Mouse (Mus musculus) midbrain, embryonic 16.5 days (tissue): ENCODE measurements around the gene Clybl. TPM values are rescaled to one million over a fixed set of nuclear protein-coding genes. Genes with fewer than 3 reads are reported as not detected.

Experiments used
- ATAC-seq: fragments of 200-750 bp; cut with Nextera tagmentation; 2 replicates; pipeline ENCODE4 v1.8.0; 2017; ENCODE audit warnings: moderate TSS enrichment
- H3K27ac ChIP-seq: fragments of 300-500 bp; sonication (generic); 2 replicates; pipeline ENCODE4 v1.5.1; 2014; ENCODE audit warnings: mild to moderate bottlenecking, low read length, mixed read lengths
- H3K27me3 ChIP-seq: fragments of 300-500 bp; sonication (generic); 2 replicates; pipeline ENCODE4 v1.6.1; 2014; ENCODE audit warnings: low read depth, low read length, mixed read lengths; ENCODE audit not compliant: control insufficient read depth, insufficient read depth
- H3K36me3 ChIP-seq: fragments of 300-500 bp; sonication (generic); 2 replicates; pipeline ENCODE4 v1.6.1; 2014; ENCODE audit warnings: mild to moderate bottlenecking, low read length, moderate library complexity, mixed read lengths; ENCODE audit not compliant: control insufficient read depth, insufficient read depth
- H3K4me1 ChIP-seq: fragments of 300-500 bp; sonication (generic); 2 replicates; pipeline ENCODE4 v1.6.1; 2014; ENCODE audit warnings: mild to moderate bottlenecking, low read length, mixed read lengths; ENCODE audit not compliant: control insufficient read depth, insufficient read depth
- H3K4me2 ChIP-seq: fragments of 300-500 bp; sonication (generic); 2 replicates; pipeline ENCODE4 v1.6.1; 2014; ENCODE audit warnings: mild to moderate bottlenecking, low read length, mixed read lengths
- H3K4me3 ChIP-seq: fragments of 300-500 bp; sonication (generic); 2 replicates; pipeline ENCODE4 v1.5.1; 2014; ENCODE audit warnings: low read depth, mild to moderate bottlenecking, low read length, moderate library complexity, mixed read lengths
- H3K9ac ChIP-seq: fragments of 300-500 bp; sonication (generic); 2 replicates; pipeline ENCODE4 v1.6.1; 2014; ENCODE audit warnings: low read depth, low read length, mixed read lengths
- H3K9me3 ChIP-seq: fragments of 300-500 bp; sonication (generic); replicated peaks from 2 replicates; pipeline ENCODE4 v1.6.1; 2014; ENCODE audit warnings: mild to moderate bottlenecking, low read length, mixed read lengths; ENCODE audit not compliant: control insufficient read depth, poor library complexity, severe bottlenecking
- WGBS: fragments of 180-500 bp; shearing (Covaris S2); extraction: QIAGEN DNeasy Blood & Tissue Kit; methylation state at CpG from one replicate; pipeline ENCODE4 v1.1.7; 2014; 5-methylcytosine and 5-hydroxymethylcytosine counted together
- polyA plus RNA-seq: library from polyadenylated mRNA; unstranded; fragments of >200 nt; fragmentation: Nextera tagmentation; extraction: Ambion mirVana; gene quantifications from 2 replicates; pipeline ENCODE4 v1.2.1, GENCODE M21; 2015

Clybl gene
- polyA plus RNA-seq, 1 experiment from 2014 or later = 17.2 TPM

DNA sequence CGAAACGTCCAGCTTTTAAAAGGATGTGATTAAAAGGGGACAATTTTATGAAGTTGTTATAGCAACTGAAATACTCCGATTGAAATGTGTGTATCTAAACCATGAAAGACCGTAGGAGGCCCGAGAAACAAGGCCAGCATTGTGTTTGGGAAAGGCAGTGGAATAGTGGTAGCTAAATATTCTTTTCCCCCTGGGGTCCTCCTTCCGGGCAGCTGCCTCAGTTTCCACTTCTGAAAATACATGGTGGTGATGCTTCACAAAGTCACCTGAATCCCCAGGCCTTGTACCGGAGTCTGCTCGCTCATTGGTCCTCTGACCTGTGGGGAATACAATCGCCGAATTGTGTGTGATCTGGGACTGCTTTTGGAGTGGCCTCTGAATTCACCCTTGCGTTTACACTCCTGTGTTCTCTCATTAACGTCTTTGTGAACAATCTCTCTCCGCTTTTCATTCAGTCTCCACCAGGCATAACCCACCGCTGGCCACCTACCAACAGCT lies 46.0 kb downstream of the Clybl start:
- Histone ChIP-seq H3K4me3 (no peak overlapping the region), H3K9me3 (no peaks in the 10 kb centered on the region), H3K4me1 (no peaks in the 10 kb centered on the region; the same call in 1 of the 2 replicates), H3K36me3 (no peaks in the 10 kb centered on the region), H3K4me2 (no peak overlapping the region), H3K27ac (peak overlapping the region; percentile 62), H3K9ac (no peak overlapping the region), H3K27me3 (peaks cover 39% of the 10 kb centered on the region)
- no peak for ATAC-seq
- 11% methylated on average over 14 of the region's 14 CpGs for WGBS

DNA sequence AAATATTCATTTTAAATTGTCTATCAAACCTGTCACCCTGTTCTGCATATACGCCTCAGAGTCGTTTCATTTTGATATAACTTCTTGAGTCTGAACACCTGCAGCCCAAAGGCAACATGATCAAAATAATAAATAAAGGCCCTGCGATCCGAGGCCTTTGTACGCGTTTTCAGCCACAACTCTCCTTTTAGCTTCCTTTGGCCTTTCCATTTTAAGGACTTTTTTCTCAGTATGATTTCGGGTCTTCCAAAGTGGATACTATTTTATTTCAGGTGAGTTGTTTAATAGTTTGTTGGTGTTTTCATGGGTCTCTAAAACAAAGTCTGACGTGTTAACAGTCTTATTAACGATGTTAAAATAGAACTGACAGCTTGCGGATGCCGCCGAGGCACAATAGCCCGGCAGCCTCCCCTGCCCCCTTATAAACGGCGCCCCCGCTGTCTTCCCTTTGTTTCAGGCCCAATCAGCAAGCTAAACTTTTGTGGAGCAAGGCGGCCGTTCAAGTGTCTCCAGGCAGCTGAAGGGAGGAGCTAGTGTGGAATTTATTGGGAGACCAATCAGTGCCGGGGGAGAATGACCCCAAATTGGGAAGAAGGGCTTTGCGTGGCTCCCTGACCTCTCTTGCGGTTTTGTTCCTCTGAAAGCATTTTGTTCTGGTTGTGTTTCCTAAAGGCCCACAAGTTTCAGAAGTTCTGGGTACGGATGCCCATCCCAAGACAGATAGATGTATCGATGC lies 47.5 kb downstream of the Clybl start:
- Histone ChIP-seq H3K27ac (peak overlapping the region; percentile 32; the same call in 1 of the 2 replicates), H3K36me3 (no peaks in the 10 kb centered on the region), H3K9ac (no peak overlapping the region), H3K4me1 (no peaks in the 10 kb centered on the region; the same call in 1 of the 2 replicates), H3K9me3 (no peaks in the 10 kb centered on the region), H3K4me2 (no peak overlapping the region), H3K27me3 (peaks cover 51% of the 10 kb centered on the region), H3K4me3 (no peak overlapping the region)
- 8% methylated on average over 23 of the region's 23 CpGs for WGBS
- no peak for ATAC-seq

DNA sequence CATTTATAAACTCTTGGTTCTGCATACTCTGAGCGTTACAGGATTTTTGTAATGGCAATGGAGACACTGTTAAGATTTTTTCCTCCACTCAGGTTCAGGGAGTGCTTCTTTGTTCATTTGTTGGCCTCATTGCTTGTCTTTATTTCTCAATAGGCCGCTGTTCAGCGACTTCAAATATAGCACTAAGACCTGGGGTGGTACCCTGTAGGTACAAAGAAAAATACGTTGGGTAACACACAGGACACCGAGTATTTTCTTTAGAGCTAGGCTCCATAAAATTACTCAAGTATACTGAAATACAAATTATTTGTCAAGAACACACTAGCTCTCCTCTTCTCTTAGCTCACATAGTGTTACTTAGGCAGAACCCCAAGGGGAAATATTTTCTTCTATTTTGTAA lies 48.5 kb downstream of the Clybl start:
- no peak overlapping the region for H3K4me3 ChIP-seq
- no peak overlapping the region for H3K9ac ChIP-seq
- H3K27ac ChIP-seq = peak overlapping the region; percentile 24; the same call in 1 of the 2 replicates
- H3K9me3 ChIP-seq = no peaks in the 10 kb centered on the region
- 42% methylated on average over 5 of the region's 5 CpGs for whole genome bisulfite sequencing
- no peak overlapping the region for H3K4me2 ChIP-seq
- ATAC-seq = no peak
- H3K27me3 ChIP-seq = peaks cover 51% of the 10 kb centered on the region
- no peaks in the 10 kb centered on the region for H3K36me3 ChIP-seq
- no peaks in the 10 kb centered on the region; the same call in 1 of the 2 replicates for H3K4me1 ChIP-seq

GRCm38 (mm10) chr14:122230621-122231025 lies 49.1 kb downstream of the Clybl start:
- Histone ChIP-seq H3K9ac (no peak overlapping the region), H3K27me3 (peaks cover 46% of the 10 kb centered on the region)
- 10% methylated on average over 14 of the region's 14 CpGs for WGBS

DNA sequence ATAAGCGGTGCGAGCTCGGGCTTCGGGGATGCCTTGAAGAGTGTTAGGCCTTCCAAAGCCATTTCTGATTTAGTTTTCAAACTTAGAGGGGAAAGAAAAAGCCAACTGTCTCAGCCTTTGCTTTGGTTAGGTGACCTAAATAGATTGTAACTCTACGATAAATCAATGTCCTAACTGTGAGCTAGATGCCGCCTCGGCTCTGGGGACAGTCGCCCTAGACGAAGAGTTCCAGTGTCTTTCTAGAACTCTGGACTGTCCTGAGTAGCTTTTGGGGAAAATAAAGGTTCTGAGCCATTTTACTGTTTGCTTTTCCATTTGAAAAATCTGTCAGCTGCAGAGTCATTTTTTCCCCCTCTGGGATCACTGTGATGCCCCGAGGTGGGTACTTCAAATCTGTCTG lies 49.6 kb downstream of the Clybl start:
- no peak for ATAC-seq
- 28% methylated on average over 10 of the region's 10 CpGs for WGBS
- H3K4me2 ChIP-seq = peak overlapping the region; percentile 15; the same call in 1 of the 2 replicates
- peaks cover 43% of the 10 kb centered on the region for H3K27me3 ChIP-seq
- H3K9me3 ChIP-seq = no peaks in the 10 kb centered on the region
- no peaks in the 10 kb centered on the region for H3K36me3 ChIP-seq
- no peaks in the 10 kb centered on the region; the same call in 1 of the 2 replicates for H3K4me1 ChIP-seq
- H3K27ac ChIP-seq = no peak overlapping the region
- H3K9ac ChIP-seq = no peak overlapping the region
- no peak overlapping the region for H3K4me3 ChIP-seq

More at GRCm38 (mm10) chr14:122230621-122231025, 49.1 kb downstream of the Clybl start:
- Histone ChIP-seq H3K4me1 (no peaks in the 10 kb centered on the region; the same call in 1 of the 2 replicates), H3K27ac (peak overlapping the region; percentile 29; the same call in 1 of the 2 replicates), H3K36me3 (no peaks in the 10 kb centered on the region), H3K4me3 (no peak overlapping the region), H3K4me2 (peak overlapping the region; percentile 15; the same call in 1 of the 2 replicates), H3K9me3 (no peaks in the 10 kb centered on the region)
- ATAC-seq = peak; percentile 76

DNA sequence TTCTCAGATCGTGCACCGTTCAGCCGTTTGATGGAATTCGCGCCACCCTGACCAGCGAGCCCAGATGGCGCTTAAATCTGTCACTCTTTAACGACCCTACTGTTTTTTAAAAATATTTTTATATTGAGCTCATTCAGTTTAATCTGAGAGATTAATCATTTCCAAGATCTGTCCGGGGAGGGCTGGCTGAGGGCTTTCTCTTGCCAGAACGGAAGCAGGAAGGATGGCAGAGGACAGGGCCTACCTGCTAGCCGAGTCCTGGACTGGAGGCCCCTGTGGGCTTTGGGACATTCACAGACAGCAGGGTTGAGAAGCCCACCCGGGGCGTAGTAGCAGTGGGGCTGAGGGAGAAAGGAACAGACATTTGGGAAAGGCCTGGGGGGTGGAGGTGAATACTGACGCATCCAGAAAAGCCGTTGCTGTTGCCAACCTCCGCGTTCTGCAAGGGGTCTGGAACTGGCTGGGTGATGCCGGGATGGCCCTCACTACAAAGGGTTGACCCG lies 51.8 kb downstream of the Clybl start:
- Histone ChIP-seq H3K4me1 (no peaks in the 10 kb centered on the region), H3K27me3 (peaks cover 38% of the 10 kb centered on the region), H3K9ac (no peak overlapping the region), H3K27ac (no peak overlapping the region), H3K36me3 (no peaks in the 10 kb centered on the region), H3K4me2 (no peak overlapping the region), H3K9me3 (no peaks in the 10 kb centered on the region), H3K4me3 (no peak overlapping the region)
- ATAC-seq = no peak
- 80% methylated on average over 19 of the region's 19 CpGs for WGBS

DNA sequence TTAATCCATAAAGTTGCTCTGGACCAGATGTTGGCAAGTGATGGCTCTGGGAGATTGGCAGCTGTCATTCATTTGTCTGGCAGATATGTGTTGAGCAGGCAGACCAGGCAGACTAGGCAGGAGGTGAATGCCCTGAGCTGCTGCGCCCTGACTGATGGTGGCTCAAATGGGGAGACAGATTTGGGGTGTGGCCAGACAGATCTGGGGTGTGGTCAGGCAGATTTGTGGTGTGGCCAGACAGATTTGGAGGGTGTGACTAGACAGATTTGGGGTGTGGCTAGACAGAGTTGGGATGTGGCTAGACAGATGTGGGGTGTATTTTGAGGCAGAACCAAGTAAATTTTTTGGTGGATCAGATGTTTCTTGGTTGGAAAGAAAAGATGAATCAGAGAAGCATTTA lies 62.4 kb downstream of the Clybl start:
- no peak overlapping the region for H3K27ac ChIP-seq
- no peak overlapping the region for H3K4me2 ChIP-seq
- no peaks in the 10 kb centered on the region for H3K9me3 ChIP-seq
- no peak overlapping the region for H3K9ac ChIP-seq
- no peaks in the 10 kb centered on the region for H3K36me3 ChIP-seq
- 91% methylated on average over 1 of the region's 1 CpGs for WGBS
- no peak overlapping the region for H3K4me3 ChIP-seq
- no peaks in the 10 kb centered on the region for H3K4me1 ChIP-seq
- no peak for ATAC-seq
- H3K27me3 ChIP-seq = no peaks in the 10 kb centered on the region

DNA sequence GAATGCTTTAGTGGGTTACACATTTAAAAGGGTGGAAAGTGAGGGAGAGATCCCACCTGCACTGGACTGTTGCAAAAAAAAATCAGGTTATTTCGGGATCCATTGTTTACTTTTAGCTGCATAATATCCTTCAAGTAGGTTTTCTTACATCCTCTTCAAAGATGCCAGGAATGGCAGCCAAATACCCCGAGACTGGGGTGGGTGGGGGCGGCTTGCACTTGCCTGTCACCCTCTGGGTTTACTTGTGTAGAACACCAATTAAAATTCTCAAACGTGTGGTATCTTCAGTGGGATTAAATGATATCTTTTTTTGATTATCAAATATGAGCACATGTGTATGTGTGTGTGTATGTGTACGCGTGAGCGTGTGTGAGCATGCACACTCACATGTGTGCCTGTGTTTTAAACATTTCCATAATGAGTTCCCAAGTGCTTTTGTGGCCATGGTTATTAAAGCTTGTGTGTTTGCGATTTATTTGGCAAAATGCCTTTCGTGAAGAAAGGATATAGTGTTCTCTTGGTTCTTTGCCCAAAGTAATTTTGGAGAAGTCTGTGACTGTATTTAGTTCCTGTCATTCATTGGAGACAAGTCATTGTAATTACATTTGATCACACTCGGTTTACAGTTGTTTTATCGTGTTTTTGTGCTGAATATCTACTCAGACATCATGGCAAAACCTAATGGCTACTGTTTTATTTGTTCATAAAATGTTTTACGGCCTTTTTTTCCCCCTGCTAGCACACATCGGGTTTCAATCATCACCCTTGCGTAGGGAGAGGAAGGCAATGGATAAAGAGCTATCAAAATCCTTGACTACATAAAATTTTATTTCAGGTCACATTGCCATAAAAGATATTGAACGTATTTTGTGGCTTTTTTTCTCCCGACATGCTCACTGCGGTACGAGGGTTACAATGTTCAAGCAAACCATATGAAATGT lies 65.7 kb downstream of the Clybl start:
- H3K4me3 ChIP-seq = no peak overlapping the region
- H3K9me3 ChIP-seq = no peaks in the 10 kb centered on the region
- H3K27me3 ChIP-seq = peaks cover 6% of the 10 kb centered on the region; the same call in 1 of the 2 replicates
- WGBS = 87% methylated on average over 18 of the region's 18 CpGs
- no peak overlapping the region for H3K4me2 ChIP-seq
- no peaks in the 10 kb centered on the region for H3K4me1 ChIP-seq
- no peak overlapping the region for H3K27ac ChIP-seq
- H3K36me3 ChIP-seq = no peaks in the 10 kb centered on the region
- no peak overlapping the region for H3K9ac ChIP-seq
- ATAC-seq = no peak
